Mouse (Mus musculus): ENCODE data around the gene Lancl3.

GRCm38 (mm10) chrX:9271112-9271511 is 71.4 kb downstream of the Lancl3 start:
- TF ChIP-seq CTCF (IDR thresholded peaks at IDR 0.05; ENCODE audit: extremely low read depth, insufficient read depth, insufficient read length, insufficient replicate concordance), result no peak
- no peak for TF ChIP-seq POLR2A (IDR thresholded peaks at IDR 0.05; ENCODE audit: low read depth, low read length)

Measured in spleen, adult 2 months (tissue).